Mouse (Mus musculus): ENCODE data around the gene Smim5.
A peak's percentile ranks its signal among the peaks of the same experiment; 100 is the strongest.
"Not testable (repeated sequence)": the region's sequence is repeated elsewhere in the genome, so short reads cannot be mapped to it uniquely, and the experiment has no call there.

Smim5 gene

GRCm38 (mm10) chr11:115899486-115900266 lies at the start of gene Smim5:
Gene Smim5 (plus strand): TSS chr11:115899966.
- no peak for DNase-seq (ENCODE audit: low read depth, low spot score)

GRCm38 (mm10) chr11:115854674-115855073 lies 45.1 kb upstream of the Smim5 start:
- no peak for DNase-seq (ENCODE audit: low read depth, low spot score)

DNA sequence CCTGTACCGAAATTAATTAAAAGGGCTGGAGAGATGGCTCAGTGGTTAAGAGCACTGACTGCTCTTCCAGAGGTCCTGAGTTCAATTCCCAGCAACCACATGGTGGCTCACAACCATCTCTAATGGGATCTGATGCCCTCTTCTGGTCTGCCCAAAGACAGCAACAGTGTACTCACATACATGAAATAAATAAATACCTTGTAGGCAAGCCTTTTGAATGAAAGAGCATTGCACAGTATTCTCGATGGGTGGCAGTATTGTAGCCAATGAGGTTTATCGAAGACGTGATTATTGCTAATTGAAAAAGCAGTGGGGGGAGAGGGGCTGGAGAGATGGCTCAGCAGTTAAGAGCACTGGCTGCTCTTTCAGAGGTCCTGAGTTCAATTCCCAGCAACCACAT lies 42.6 kb upstream of the Smim5 start:
- not testable (repeated sequence) for DNase-seq (ENCODE audit: low read depth, low spot score)

DNA sequence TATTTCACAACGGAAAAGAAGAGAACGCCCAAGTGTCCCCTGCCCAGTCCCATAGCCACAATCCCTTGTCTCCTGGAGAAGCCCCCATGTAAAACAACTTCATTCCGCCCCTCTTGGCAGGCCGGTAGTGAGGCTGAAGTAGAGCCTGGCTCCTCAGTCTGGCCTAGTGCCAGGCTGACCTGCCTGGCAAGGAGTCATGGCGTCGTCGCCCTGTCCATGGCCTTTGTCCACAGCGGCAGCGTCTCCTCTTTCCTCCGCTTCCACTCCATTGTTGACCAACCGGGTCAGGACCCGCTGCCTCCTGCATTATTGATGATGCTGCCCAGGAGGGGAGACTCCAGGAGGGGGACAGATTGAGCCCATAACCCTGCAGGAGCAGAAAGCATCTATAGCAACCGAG lies 41.8 kb upstream of the Smim5 start:
- no peak for DNase-seq (ENCODE audit: low read depth, low spot score)

- peak; percentile 24 for DNase-seq (ENCODE audit: low read depth, low spot score)
Measured at GRCm38 (mm10) chr11:115858354-115858753, 41.4 kb upstream of the Smim5 start, which contains the start of gene Myo15b. Gene Myo15b (plus strand): TSS chr11:115858406.

DNA sequence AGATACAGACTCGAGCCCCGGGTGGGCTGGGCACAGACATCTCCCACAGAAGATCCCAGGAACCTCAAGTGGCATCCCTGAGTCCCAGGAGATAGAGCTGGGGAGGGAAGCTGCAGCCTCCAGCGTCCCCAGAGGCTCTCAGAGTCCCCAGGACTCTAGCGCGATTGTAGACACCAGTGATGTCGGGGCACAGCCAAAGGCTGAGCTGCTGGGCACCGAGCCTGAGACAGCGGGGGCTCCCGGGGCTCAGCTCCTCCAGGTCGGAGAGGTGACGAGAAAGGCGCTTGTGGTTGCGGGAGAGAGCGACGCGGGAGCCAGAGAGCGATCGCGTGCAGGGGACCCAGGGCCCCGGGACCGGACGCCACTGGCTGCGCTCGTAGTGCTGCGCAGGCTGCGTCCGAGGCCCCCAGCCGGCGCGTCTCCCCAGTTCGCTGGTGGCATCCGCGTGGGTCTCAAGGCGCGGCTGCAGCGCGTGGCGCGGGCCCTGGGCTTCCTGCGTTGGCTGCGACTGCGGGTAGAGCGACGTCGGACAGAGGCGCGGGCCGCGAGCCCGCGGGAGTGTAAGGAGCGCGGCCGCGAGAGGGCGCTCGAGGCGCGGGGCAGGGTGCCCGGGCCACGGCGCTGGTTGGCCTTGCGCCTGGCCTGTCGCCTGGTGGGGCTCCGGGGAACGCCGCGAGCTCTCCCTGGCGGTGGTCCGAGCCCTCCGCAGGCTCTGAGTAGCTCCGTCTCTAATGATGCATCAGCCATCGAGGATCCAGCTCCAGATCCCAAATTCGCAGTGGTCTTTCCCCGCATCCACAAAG lies 40.4 kb upstream of the Smim5 start:
- DNase-seq (ENCODE audit: low read depth, low spot score): peak; percentile 92

DNA sequence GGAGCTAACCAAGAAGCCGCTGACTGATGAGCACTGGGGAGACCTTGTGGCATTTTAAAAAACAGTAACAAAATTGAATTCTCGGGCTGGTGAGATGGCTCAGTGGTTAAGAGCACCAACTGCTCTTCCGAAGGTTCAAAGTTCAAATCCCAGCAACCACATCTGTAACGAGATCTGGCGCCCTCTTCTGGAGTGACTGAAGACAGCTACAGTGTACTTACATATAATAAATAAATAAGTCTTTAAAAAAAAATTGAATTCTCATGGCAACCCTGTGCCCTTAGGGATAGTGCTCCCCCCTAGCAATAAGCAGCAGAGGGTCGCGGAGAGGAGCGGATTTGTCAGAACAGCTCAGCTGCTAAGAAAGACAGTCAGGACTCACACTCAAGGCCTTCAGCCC lies 35.9 kb upstream of the Smim5 start:
- no peak for DNase-seq (ENCODE audit: low read depth, low spot score)

DNA sequence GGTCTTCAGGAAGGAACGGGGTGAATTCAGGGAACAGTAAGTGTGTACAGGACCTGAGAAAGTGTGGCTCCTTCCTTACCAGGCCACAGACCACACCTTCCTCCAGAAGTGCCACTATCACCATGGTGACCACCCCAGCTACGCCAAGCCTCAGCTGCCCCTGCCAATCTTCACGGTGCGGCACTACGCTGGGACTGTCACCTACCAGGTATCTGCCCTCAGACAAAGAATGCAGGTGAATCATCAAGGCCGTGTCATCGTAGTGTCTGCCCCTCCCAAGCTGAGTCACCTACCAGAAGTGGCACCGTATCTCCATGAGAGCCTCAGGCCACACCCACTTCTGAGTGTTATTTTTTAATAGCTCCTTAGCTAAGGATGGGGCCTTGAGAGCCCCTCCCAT lies 30.4 kb upstream of the Smim5 start:
- DNase-seq (ENCODE audit: low read depth, low spot score): no peak

- no peak for DNase-seq (ENCODE audit: low read depth, low spot score)
Measured at GRCm38 (mm10) chr11:115872437-115872836, 27.3 kb upstream of the Smim5 start.

DNA sequence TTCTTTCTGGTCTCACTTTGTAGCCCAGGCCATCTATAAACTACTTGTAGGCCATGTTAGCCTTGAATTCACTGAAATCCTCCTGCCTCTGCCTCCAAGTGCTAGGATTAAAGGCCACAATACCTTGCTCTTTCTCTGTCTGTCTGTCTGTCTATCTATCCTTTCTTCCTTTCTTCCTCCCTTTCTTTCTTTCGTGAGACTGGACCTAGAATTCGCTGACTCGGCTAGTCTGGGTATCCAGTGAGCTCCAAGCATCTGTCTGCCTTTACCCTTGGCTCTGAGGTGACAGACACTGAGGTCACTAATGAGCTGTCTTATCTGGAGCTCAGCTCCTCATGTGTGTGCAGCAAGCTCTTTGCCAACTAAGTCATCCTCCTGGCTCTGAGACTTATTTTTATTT lies 23.8 kb upstream of the Smim5 start:
- no peak for DNase-seq (ENCODE audit: low read depth, low spot score)

GRCm38 (mm10) chr11:115876438-115876837 lies 23.3 kb upstream of the Smim5 start:
- no peak for DNase-seq (ENCODE audit: low read depth, low spot score)

GRCm38 (mm10) chr11:115877174-115877755 lies 22.5 kb upstream of the Smim5 start:
- no peak for DNase-seq (ENCODE audit: low read depth, low spot score)

GRCm38 (mm10) chr11:115878071-115878470 lies 21.7 kb upstream of the Smim5 start:
- DNase-seq (ENCODE audit: low read depth, low spot score): no peak

DNA sequence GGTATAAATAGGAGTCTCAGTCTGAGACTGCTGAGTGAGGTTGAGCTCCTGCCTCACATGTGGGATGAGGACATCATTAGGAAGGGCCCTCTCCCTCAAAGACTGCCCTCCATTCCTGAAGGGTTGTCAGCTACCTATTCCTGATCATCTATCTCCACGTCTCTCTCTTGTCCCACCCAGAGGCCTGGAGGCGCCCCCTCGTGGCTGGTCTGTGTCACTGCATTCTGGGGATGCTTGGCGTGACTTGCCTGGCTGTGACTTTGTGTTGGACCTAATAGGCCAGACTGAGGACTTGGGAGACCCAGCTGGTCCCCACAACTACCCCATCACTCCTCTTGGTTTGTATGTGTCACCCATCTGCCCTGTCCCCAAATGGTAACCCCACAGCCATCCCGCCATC lies 18.8 kb upstream of the Smim5 start:
- peak; percentile 70 for DNase-seq (ENCODE audit: low read depth, low spot score)

DNA sequence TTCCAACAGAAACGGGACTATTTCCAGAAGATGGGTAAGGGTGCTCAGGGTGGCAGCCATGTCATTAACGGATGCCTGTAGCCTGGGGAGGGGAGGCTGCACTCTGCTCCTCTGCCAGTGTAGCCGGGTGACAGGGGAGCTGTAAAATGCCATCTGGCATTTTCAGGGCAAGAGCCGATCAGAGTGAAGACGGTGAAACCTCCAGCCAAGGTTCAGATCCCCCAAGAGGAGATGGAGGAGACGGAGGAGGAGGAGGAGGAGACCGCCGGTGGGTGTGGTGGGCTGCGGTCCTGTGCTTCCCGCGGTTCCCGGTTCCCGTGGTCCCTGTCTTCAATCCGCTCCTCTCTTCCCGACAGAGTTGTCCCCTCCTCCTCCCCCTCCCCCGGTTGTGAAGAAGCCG lies 16.5 kb upstream of the Smim5 start:
- no peak for DNase-seq (ENCODE audit: low read depth, low spot score)

DNA sequence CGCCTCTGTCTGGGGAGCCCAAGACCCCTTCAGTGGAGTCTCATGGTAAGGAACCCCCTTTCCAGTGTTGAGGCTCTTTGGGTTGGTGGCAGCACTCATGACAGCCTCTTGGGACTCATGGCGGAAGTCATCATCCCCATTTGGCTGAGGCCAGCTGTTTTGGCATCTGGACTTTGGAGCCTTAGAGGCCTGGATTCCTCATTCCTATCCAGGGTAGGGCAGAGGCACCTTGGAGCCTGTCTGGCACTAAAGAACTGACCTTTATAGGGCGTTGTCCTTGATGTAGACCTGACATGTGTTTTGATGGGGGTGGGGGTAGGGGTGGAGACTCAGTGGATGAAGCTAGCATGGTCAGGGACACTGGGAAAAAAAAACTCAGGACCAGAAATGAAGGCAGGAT lies 15.4 kb upstream of the Smim5 start:
- DNase-seq (ENCODE audit: low read depth, low spot score): no peak

DNA sequence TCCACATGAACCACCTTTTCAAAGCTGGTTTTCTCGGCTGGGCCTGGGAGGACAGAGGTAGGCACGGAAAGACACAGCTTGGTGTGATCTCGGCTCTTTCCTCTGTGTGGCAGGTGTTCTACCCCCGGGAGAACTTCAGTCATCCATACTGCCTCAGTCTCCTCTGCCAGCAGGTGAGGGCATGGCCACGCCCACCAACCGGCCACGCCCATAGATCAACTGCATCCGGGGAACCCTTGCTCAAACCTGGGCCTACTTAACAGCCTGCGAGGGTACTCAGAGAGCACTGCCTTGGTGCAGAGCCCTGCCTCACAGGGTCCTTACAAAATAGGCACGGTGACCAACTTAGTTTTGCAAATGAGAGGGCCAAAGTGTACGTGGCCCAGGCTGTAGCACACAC lies 14.5 kb upstream of the Smim5 start:
- no peak for DNase-seq (ENCODE audit: low read depth, low spot score)

DNA sequence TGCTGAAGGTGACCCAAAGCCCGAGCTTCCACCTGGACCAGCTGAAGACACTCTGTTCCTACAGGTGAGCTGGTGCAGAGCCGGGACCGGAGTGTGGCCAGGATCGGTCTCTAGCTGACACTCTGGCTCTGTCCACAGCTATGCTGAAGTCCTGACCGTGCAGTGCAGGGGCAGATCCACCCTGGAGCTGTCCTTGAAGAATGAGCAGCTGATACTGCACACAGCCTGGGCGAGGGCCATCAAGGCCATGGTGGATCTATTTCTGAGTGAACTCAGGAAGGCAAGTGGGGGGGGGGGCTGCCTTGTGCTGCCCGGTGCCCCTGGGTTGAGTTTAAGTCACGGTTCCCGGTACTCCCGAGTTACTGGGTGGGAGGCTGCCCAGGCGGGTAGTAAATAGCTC lies 13.3 kb upstream of the Smim5 start:
- no peak for DNase-seq (ENCODE audit: low read depth, low spot score)

- no peak for DNase-seq (ENCODE audit: low read depth, low spot score)
Measured at GRCm38 (mm10) chr11:115888020-115888419, 11.7 kb upstream of the Smim5 start.

DNA sequence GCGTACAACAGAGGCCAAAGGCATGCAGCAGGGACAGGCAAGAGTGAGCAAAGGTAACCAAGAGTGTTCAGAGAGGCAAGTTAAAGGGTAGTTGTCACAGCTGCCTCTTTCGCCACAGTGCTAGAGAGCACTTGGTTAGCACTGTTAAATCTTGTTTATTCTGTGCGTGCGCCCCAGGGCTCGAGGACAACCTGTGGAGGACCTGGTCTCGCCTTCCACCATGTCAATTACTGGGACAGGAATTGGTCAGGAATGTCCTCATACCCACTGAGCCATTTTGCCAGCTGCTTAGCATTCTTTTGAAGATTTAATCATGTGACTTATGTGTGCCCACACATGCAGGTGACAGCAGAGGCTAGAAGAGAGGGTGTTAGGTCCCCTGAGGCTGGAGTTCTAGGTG lies 10.6 kb upstream of the Smim5 start:
- no peak for DNase-seq (ENCODE audit: low read depth, low spot score)

GRCm38 (mm10) chr11:115892213-115892612 lies 7.6 kb upstream of the Smim5 start:
- DNase-seq (ENCODE audit: low read depth, low spot score): no peak

DNA sequence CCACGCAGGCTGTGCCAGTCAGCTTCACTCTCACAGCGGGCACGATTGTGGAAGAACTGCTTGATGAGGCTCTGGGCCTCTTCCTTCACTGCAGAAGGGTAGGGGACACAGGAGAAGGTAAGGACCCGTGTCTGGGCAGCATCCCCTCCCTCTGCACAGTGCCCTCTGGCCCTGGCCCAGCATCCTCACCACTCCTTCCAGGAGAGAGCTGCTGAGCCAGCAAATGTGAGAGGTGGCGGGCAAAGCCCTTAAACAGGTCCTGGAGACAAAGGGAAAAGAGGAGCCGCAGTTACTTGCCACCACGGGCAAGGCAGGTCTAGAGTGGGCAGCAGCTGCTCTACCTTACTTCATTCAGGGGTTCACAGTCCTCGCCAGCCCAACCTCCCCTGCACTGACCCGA lies 6.7 kb upstream of the Smim5 start:
- no peak for DNase-seq (ENCODE audit: low read depth, low spot score)
